Mouse (Mus musculus) layer of hippocampus, adult 18-20 months (tissue): Measurements from ENCODE around the gene Ankrd13a. TPM values are rescaled to one million over a fixed set of nuclear protein-coding genes. Genes with fewer than 3 reads are reported as not detected.
"Not testable (repeated sequence)": the region's sequence is repeated elsewhere in the genome, so short reads cannot be mapped to it uniquely, and the experiment has no call there.

ENCODE experiments used
- DNase-seq, 2 experiments: peaks; one replicate each; pipeline ENCODE4 v3.0.0; 2022; ENCODE audit warnings: low spot score in 2 of 2
- microRNA-seq, 2 experiments: library from miRNA; unstranded; fragments of <30 nt; microRNA quantifications; one replicate each; pipeline ENCODE4 v1.2.0; 2021
- total RNA-seq, 2 experiments: library from RNA; stranded (reverse); gene quantifications; 2 replicates each; pipeline ENCODE4 v1.2.3; 2021

Gene Ankrd13a
- total RNA-seq, 2 experiments from 2014 or later: 44.5 to 48.1 TPM

GRCm38 (mm10) chr5:114824197-114824596, 49.7 kb downstream of the Ankrd13a start:
- peak in 1 of 2 experiments; percentile 72 for DNase-seq

DNA sequence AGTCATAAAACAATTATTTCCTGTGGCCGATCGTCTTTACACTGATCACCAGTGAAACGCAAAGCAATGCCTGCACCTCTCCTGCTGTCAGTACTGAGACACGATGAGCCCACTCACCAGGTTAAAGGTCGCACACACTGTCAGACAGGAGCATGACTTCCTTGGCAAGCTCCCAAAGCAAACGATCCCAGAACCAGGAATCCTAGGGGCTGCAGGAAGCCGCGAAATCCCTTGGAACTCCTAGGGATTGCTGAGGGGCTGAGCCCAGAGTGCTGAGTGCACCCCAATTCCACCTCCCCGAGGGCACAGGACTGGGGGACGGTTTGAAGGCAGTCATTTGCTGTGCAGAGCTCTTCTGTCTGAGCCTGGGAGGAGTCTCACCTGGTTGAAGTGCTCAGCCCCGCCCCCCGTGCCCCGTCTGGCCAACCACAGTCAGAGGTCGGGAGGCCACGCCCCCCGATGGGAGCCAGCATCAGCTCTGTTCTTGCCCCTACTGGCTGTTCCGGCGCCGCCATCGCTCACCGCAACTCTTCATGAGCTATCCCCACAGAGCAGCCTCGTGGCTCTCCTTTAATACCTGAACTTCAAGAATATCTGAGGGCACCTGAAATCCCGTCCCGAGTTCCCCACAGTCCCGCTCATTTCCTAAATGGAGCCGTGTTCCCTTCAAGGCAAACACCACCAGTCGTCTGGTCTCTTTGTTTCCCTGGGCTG, 51.7 kb downstream of the Ankrd13a start:
- DNase-seq: peak in 1 of 2 experiments; percentile 46

GRCm38 (mm10) chr5:114827427-114827826, 53.0 kb downstream of the Ankrd13a start:
- DNase-seq: no peak

DNA sequence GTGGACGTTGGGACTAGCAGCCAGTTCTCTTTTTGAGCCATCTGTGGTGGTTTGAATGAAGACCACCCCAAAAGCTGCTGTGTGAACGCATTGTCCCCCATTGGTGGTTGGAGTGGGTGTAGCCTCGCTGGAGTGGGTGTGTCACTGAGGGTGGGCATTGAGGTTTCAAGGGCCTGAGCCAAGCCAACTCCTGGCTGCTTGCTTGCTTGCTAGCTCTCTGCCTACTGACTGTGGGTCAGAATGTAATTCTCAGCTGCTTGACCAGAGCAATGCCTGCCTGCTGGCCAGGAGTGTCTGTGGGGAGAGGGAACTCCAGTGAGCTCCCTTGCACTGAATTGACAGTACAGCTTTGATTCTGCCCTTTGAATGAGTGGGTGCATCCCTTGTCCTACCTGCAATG, 55.3 kb downstream of the Ankrd13a start:
- no peak for DNase-seq

- DNase-seq: no peak
Measured at GRCm38 (mm10) chr5:114836886-114837285, 62.4 kb downstream of the Ankrd13a start.

DNA sequence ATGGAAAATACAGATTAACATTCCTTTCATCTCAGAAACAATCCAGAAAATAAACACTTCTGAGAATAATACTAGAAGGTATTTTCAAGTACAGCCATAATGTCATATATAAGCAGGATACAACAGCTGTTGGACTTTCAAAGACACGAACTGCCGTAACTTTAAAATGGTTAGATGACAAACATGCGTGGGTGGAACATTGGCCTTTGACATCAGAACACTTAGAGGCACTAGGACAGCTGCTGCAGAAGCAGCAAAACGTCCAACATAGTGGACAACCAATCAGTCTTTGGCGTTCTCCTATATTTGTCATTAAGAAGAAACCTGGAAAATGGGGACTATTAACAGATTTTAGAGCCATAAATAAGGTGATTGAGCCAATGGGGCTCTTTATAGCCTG, 66.0 kb downstream of the Ankrd13a start:
- DNase-seq: not testable (repeated sequence)

DNA sequence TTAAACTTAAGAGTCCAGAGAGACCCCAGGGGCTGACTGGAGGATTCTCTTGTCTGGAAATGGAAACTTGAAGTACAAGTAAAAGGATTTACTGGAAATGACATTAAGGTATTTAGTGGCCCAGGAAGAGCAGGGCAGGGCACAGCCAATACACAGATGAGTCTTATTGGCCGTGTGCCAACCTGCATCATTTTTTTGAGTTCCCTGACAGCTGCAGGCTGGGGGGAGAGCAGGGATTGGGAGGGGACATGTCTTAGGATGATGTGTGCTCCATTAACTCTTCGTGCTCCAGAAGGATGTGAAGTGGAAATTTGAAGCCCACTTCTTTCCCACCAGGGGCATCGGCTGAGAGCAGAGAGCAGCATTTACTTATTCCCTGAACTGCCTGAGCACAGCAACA, 67.7 kb downstream of the Ankrd13a start:
- DNase-seq: not testable (repeated sequence)

DNA sequence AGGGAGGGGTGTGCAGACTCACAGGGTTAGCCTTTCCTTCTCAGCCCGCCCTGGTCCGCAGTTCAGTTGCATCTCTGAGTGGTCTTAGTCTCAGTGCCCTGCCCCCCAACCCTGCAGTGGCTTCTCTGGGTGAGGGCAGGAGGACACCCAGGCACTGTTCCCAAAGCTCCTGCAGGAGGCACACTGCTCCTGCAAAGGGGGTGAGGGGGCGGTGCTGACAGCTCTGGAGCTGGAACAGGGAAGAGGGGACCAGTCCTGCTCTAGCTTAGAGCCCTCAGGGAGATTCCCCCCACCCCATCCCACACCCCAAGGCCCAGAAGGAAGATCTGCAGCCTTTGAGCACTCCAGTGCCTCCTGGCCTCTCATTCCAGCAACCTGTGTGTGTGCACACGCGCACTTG, 68.2 kb downstream of the Ankrd13a start:
- no peak for DNase-seq

GRCm38 (mm10) chr5:114844371-114844770, 69.9 kb downstream of the Ankrd13a start:
- not testable (repeated sequence) for DNase-seq

- DNase-seq: no peak
Measured at GRCm38 (mm10) chr5:114851565-114852236, 77.2 kb downstream of the Ankrd13a start.

DNA sequence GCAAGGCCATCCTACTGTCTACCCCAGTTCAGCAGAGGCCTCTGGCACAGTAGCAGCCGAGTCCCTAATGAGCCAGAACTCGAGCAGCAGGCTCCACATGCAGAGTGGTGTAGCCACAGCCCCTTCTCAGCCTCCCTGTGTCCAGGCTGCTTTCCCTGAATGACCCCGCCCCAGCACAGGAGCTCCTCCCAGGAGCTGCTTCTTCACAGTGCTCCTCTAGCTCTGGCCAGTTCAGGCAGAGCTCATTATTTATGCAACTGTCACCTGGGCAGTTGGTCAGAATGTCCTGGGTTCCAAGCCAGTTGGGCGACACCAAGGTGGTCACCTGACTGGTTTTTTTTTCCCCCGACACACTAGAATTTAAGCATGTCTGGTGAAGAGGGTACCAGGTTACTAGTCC, 78.9 kb downstream of the Ankrd13a start, which contains the start of gene 4930519G04Rik:
TSS of gene 4930519G04Rik (plus strand) at position 301 of the 400 bp plus-strand sequence.
- not testable (repeated sequence) for DNase-seq

Small RNA genes lying within 50 kb of the gene (microRNA-seq; reads per million reads assigned to microRNA genes)
- 1.5 to 2.5 reads per million in 2 experiments for gene Mir6240

Other genes starting within 250 kb of the Ankrd13a start
- 1 to 10 TPM; 5.2 to 5.3 TPM for gene Fam222a, start 206.7 kb upstream of the Ankrd13a start, total RNA-seq
- 1 to 10 TPM; 1.3 to 2.6 TPM for gene Trpv4, start 116.3 kb upstream of the Ankrd13a start, total RNA-seq
- 10 to 100 TPM; 29.8 to 30.7 TPM for gene Gltp, start 83.7 kb upstream of the Ankrd13a start, total RNA-seq
- gene Tchp, start 66.9 kb upstream of the Ankrd13a start, total RNA-seq: 10 to 100 TPM; 13.0 to 13.3 TPM
- 10 to 100 TPM; 44.5 to 45.6 TPM for gene Git2, start 840 bp downstream of the Ankrd13a start, total RNA-seq
- gene 1500011B03Rik, start 48.8 kb downstream of the Ankrd13a start, total RNA-seq: 100 to 1,000 TPM; 162 to 169 TPM
- not detected for gene 4930519G04Rik, start 79.0 kb downstream of the Ankrd13a start, total RNA-seq
- gene Gm9936, start 84.0 kb downstream of the Ankrd13a start, total RNA-seq: under 1 TPM; 0.37 to 0.63 TPM
- 1 to 10 TPM; 1.6 to 2.8 TPM for gene Oasl2, start 122.3 kb downstream of the Ankrd13a start, total RNA-seq
- gene Oasl1, start 148.6 kb downstream of the Ankrd13a start, total RNA-seq: not detected
- 100 to 1,000 TPM; 228 to 232 TPM for gene 2210016L21Rik, start 167.5 kb downstream of the Ankrd13a start, total RNA-seq
- gene Hnf1a, start 196.4 kb downstream of the Ankrd13a start, total RNA-seq: not detected
- 10 to 100 TPM; 76.9 to 77.9 TPM for gene Sppl3, start 236.5 kb downstream of the Ankrd13a start, total RNA-seq